Mouse (Mus musculus) erythroblast, embryonic 14.5 days (primary cell): ENCODE measurements at regions not wholly inside any gene's neighbourhood (a gene's known extent, or its start where the extent isn't known, plus 50 kb on each side); places are given as distances from the start of the nearest gene placed in this dataset.

Experiments used
- GATA1 ChIP-seq: IDR thresholded peaks from 2 replicates; pipeline ENCODE4 v1.6.1; 2012; ENCODE audit warnings: low read length, inconsistent platforms, mixed read lengths
- TAL1 ChIP-seq: IDR thresholded peaks from 3 replicates; pipeline ENCODE4 v1.6.1; 2012; ENCODE audit warnings: low read length, inconsistent platforms, mixed read lengths

DNA sequence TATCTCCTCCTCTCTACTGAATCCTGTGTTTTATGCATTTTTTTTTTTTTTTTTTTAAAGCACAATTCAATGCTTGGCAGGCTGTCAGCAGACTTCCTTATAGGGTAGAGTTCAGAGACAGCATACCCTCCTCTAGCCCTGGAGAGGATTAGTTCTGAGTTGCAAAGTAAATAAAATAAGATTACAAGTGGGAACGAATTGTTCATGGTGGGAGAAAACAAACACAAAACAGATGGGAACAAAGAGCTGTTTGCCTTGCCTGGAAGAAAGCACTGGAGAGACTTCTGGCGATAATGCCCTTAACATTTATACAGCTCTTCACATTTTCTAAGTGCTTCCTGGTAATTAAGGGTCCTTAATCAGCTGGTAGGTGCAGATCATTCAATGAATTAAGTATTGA, 254.6 kb downstream of the Lmo7 start:
- TF ChIP-seq GATA1 (no peak), TAL1 (no peak)
